Mouse (Mus musculus) hindbrain, embryonic 13.5 days (tissue): ENCODE measurements around the gene Rap2a. TPM values are rescaled to one million over a fixed set of nuclear protein-coding genes. Genes with fewer than 3 reads are reported as not detected.
A peak's percentile ranks its signal among the peaks of the same experiment; 100 is the strongest.

ENCODE experiments used
- ATAC-seq: fragments of 200-750 bp; cut with Nextera tagmentation; 2 replicates; pipeline ENCODE4 v1.8.0; 2017; ENCODE audit warnings: moderate TSS enrichment; ENCODE audit not compliant: low FRiP score
- H3K27ac ChIP-seq: fragments of 300-500 bp; sonication (generic); 2 replicates; pipeline ENCODE4 v1.5.1; 2015; ENCODE audit warnings: inconsistent platforms, mild to moderate bottlenecking, moderate library complexity
- H3K27me3 ChIP-seq: fragments of 300-500 bp; sonication (generic); 2 replicates; pipeline ENCODE4 v1.6.1; 2015; ENCODE audit warnings: mild to moderate bottlenecking, inconsistent platforms
- H3K36me3 ChIP-seq: fragments of 300-500 bp; sonication (generic); 2 replicates; pipeline ENCODE4 v1.6.1; 2015; ENCODE audit warnings: mild to moderate bottlenecking, inconsistent platforms
- H3K4me1 ChIP-seq: fragments of 300-500 bp; sonication (generic); replicated peaks from 2 replicates; pipeline ENCODE4 v1.6.1; 2015; ENCODE audit warnings: inconsistent platforms
- H3K4me2 ChIP-seq: fragments of 300-500 bp; sonication (generic); 2 replicates; pipeline ENCODE4 v1.6.1; 2015; ENCODE audit warnings: inconsistent platforms, mild to moderate bottlenecking, moderate library complexity
- H3K4me3 ChIP-seq: fragments of 300-500 bp; sonication (generic); 2 replicates; pipeline ENCODE4 v1.5.1; 2015; ENCODE audit warnings: mild to moderate bottlenecking, inconsistent platforms
- H3K9ac ChIP-seq: fragments of 300-500 bp; sonication (generic); 2 replicates; pipeline ENCODE4 v1.6.1; 2015; ENCODE audit warnings: mild to moderate bottlenecking, inconsistent platforms
- H3K9me3 ChIP-seq: fragments of 300-500 bp; sonication (generic); 2 replicates; pipeline ENCODE4 v1.6.1; 2016; ENCODE audit warnings: inconsistent platforms
- WGBS: fragments of 180-500 bp; shearing (Covaris S2); methylation state at CpG from one replicate; pipeline ENCODE4 v1.1.7; 2015; 5-methylcytosine and 5-hydroxymethylcytosine counted together
- polyA plus RNA-seq: library from polyadenylated mRNA; unstranded; fragments of >200 nt; fragmentation: Nextera tagmentation; extraction: Ambion mirVana; gene quantifications from 2 replicates; pipeline ENCODE4 v1.2.1, GENCODE M21; 2015

The Rap2a gene
- polyA plus RNA-seq, 1 experiment from 2014 or later = 15.7 TPM

GRCm38 (mm10) chr14:120503641-120504040 lies 25.4 kb downstream of the Rap2a start:
- H3K9ac ChIP-seq = no peak overlapping the region
- no peaks in the 10 kb centered on the region for H3K9me3 ChIP-seq
- no peak overlapping the region for H3K27ac ChIP-seq
- H3K36me3 ChIP-seq = peaks cover 18% of the 10 kb centered on the region
- peaks cover 25% of the 10 kb centered on the region for H3K4me1 ChIP-seq
- no peak for ATAC-seq
- no peaks in the 10 kb centered on the region for H3K27me3 ChIP-seq
- H3K4me3 ChIP-seq = no peak overlapping the region
- H3K4me2 ChIP-seq = no peak overlapping the region
- 95% methylated on average over 12 of the region's 12 CpGs for whole genome bisulfite sequencing

- no peak for ATAC-seq
- Histone ChIP-seq H3K27me3 (no peaks in the 10 kb centered on the region), H3K4me1 (peaks cover 26% of the 10 kb centered on the region), H3K27ac (no peak overlapping the region), H3K4me2 (no peak overlapping the region), H3K36me3 (peaks cover 18% of the 10 kb centered on the region), H3K9me3 (no peaks in the 10 kb centered on the region), H3K9ac (no peak overlapping the region), H3K4me3 (no peak overlapping the region)
- WGBS = 92% methylated on average over 12 of the region's 12 CpGs
Measured at GRCm38 (mm10) chr14:120504423-120504822, 26.2 kb downstream of the Rap2a start.

- H3K4me1 ChIP-seq = peaks cover 24% of the 10 kb centered on the region
- no peak for ATAC-seq
Measured at GRCm38 (mm10) chr14:120504928-120505461, 26.8 kb downstream of the Rap2a start.

GRCm38 (mm10) chr14:120505918-120506317 lies 27.7 kb downstream of the Rap2a start:
- 97% methylated on average over 6 of the region's 6 CpGs for WGBS
- Histone ChIP-seq H3K9ac (no peak overlapping the region), H3K4me1 (peaks cover 20% of the 10 kb centered on the region)

More at GRCm38 (mm10) chr14:120504928-120505461, 26.8 kb downstream of the Rap2a start:
- H3K27ac ChIP-seq = no peak overlapping the region
- 97% methylated on average over 18 of the region's 18 CpGs for WGBS
- no peaks in the 10 kb centered on the region for H3K9me3 ChIP-seq
- H3K36me3 ChIP-seq = peaks cover 18% of the 10 kb centered on the region
- no peak overlapping the region for H3K9ac ChIP-seq
- H3K27me3 ChIP-seq = no peaks in the 10 kb centered on the region
- no peak overlapping the region for H3K4me3 ChIP-seq
- H3K4me2 ChIP-seq = no peak overlapping the region

GRCm38 (mm10) chr14:120507516-120507915 lies 29.3 kb downstream of the Rap2a start:
- Histone ChIP-seq H3K9me3 (no peaks in the 10 kb centered on the region), H3K9ac (no peak overlapping the region), H3K4me1 (peaks cover 20% of the 10 kb centered on the region), H3K4me2 (no peak overlapping the region), H3K4me3 (no peak overlapping the region), H3K27ac (peak overlapping the region; percentile 46; the same call in 1 of the 2 replicates), H3K36me3 (peaks cover 14% of the 10 kb centered on the region), H3K27me3 (no peaks in the 10 kb centered on the region)
- peak; percentile 78 for ATAC-seq
- 24% methylated on average over 12 of the region's 12 CpGs for WGBS

More at GRCm38 (mm10) chr14:120505918-120506317, 27.7 kb downstream of the Rap2a start:
- H3K4me3 ChIP-seq = no peak overlapping the region
- no peaks in the 10 kb centered on the region for H3K9me3 ChIP-seq
- ATAC-seq = no peak
- peaks cover 18% of the 10 kb centered on the region for H3K36me3 ChIP-seq
- H3K4me2 ChIP-seq = no peak overlapping the region
- H3K27ac ChIP-seq = no peak overlapping the region
- H3K27me3 ChIP-seq = no peaks in the 10 kb centered on the region

GRCm38 (mm10) chr14:120508566-120509365 lies 30.5 kb downstream of the Rap2a start:
- Histone ChIP-seq H3K27me3 (no peaks in the 10 kb centered on the region), H3K4me3 (no peak overlapping the region), H3K36me3 (peaks cover 12% of the 10 kb centered on the region), H3K4me2 (no peak overlapping the region), H3K9ac (no peak overlapping the region), H3K9me3 (no peaks in the 10 kb centered on the region), H3K27ac (no peak overlapping the region), H3K4me1 (peaks cover 20% of the 10 kb centered on the region)
- 84% methylated on average over 16 of the region's 16 CpGs for WGBS
- no peak for ATAC-seq

- ATAC-seq = no peak
Measured at GRCm38 (mm10) chr14:120509366-120509640, 31.1 kb downstream of the Rap2a start.

GRCm38 (mm10) chr14:120511821-120512220 lies 33.6 kb downstream of the Rap2a start:
- Histone ChIP-seq H3K27me3 (no peaks in the 10 kb centered on the region), H3K4me1 (peaks cover 15% of the 10 kb centered on the region), H3K4me2 (no peak overlapping the region), H3K36me3 (no peaks in the 10 kb centered on the region), H3K9me3 (no peaks in the 10 kb centered on the region), H3K9ac (no peak overlapping the region), H3K27ac (no peak overlapping the region), H3K4me3 (no peak overlapping the region)
- WGBS = 84% methylated on average over 5 of the region's 5 CpGs
- ATAC-seq = no peak

More at GRCm38 (mm10) chr14:120509366-120509640, 31.1 kb downstream of the Rap2a start:
- Histone ChIP-seq H3K9me3 (no peaks in the 10 kb centered on the region), H3K4me1 (peaks cover 20% of the 10 kb centered on the region), H3K9ac (no peak overlapping the region), H3K36me3 (peaks cover 8% of the 10 kb centered on the region), H3K27ac (no peak overlapping the region), H3K4me2 (no peak overlapping the region), H3K4me3 (no peak overlapping the region), H3K27me3 (no peaks in the 10 kb centered on the region)
- WGBS = 83% methylated on average over 5 of the region's 5 CpGs

GRCm38 (mm10) chr14:120514821-120515271 lies 36.6 kb downstream of the Rap2a start:
- no peak overlapping the region for H3K9ac ChIP-seq
- no peaks in the 10 kb centered on the region for H3K36me3 ChIP-seq
- no peaks in the 10 kb centered on the region for H3K9me3 ChIP-seq
- no peak for ATAC-seq
- H3K4me3 ChIP-seq = no peak overlapping the region
- WGBS = 78% methylated on average over 4 of the region's 4 CpGs
- no peak overlapping the region for H3K27ac ChIP-seq
- H3K4me2 ChIP-seq = no peak overlapping the region
- H3K27me3 ChIP-seq = no peaks in the 10 kb centered on the region
- no peaks in the 10 kb centered on the region for H3K4me1 ChIP-seq

GRCm38 (mm10) chr14:120515376-120515775 lies 37.1 kb downstream of the Rap2a start:
- H3K27ac ChIP-seq = no peak overlapping the region
- no peak for ATAC-seq
- no peaks in the 10 kb centered on the region for H3K4me1 ChIP-seq
- no peak overlapping the region for H3K9ac ChIP-seq
- WGBS = 80% methylated on average over 1 of the region's 1 CpGs
- no peaks in the 10 kb centered on the region for H3K36me3 ChIP-seq
- H3K4me3 ChIP-seq = no peak overlapping the region
- no peaks in the 10 kb centered on the region for H3K27me3 ChIP-seq
- H3K4me2 ChIP-seq = no peak overlapping the region
- no peaks in the 10 kb centered on the region for H3K9me3 ChIP-seq

GRCm38 (mm10) chr14:120518706-120519105 lies 40.5 kb downstream of the Rap2a start:
- Histone ChIP-seq H3K4me1 (no peaks in the 10 kb centered on the region), H3K4me3 (no peak overlapping the region), H3K27ac (no peak overlapping the region), H3K27me3 (no peaks in the 10 kb centered on the region), H3K4me2 (no peak overlapping the region), H3K9ac (no peak overlapping the region), H3K36me3 (no peaks in the 10 kb centered on the region), H3K9me3 (no peaks in the 10 kb centered on the region)
- 90% methylated on average over 5 of the region's 5 CpGs for WGBS
- no peak for ATAC-seq

- Histone ChIP-seq H3K9me3 (no peaks in the 10 kb centered on the region), H3K4me3 (no peak overlapping the region), H3K4me1 (no peaks in the 10 kb centered on the region), H3K27me3 (no peaks in the 10 kb centered on the region), H3K9ac (no peak overlapping the region), H3K4me2 (no peak overlapping the region), H3K36me3 (no peaks in the 10 kb centered on the region), H3K27ac (no peak overlapping the region)
- WGBS = 84% methylated on average over 1 of the region's 1 CpGs
- no peak for ATAC-seq
Measured at GRCm38 (mm10) chr14:120519921-120520320, 41.7 kb downstream of the Rap2a start.

- no peak for ATAC-seq
- Histone ChIP-seq H3K4me3 (no peak overlapping the region), H3K4me2 (no peak overlapping the region), H3K9ac (no peak overlapping the region), H3K4me1 (no peaks in the 10 kb centered on the region), H3K36me3 (no peaks in the 10 kb centered on the region), H3K27me3 (no peaks in the 10 kb centered on the region), H3K27ac (no peak overlapping the region), H3K9me3 (no peaks in the 10 kb centered on the region)
- WGBS = 87% methylated on average over 3 of the region's 3 CpGs
Measured at GRCm38 (mm10) chr14:120520843-120521242, 42.6 kb downstream of the Rap2a start.
